Mouse (Mus musculus): ENCODE measurements around the gene Klrc3.
"Not testable (repeated sequence)": the region's sequence is repeated elsewhere in the genome, so short reads cannot be mapped to it uniquely, and the experiment has no call there.

Gene Klrc3

DNA sequence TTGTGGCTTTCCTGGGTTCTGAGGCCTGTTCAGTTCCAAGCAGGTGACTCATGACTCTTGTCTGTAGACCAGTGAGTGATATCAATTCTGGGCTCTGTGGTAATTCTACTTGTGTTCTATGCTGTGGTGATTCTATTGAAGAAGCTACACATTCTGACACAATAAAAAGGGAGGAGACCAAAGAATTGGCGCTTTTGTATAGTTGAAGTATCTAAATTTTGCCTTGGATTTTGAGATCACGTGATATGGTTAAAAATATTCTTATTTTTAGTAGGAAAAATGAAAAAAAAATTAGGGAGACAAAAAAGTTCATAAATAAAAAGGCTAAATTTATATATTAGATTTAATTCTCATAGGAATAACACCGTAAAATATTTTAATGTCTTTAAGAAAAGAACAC, at the start of gene Klrc3:
TSS of gene Klrc3 (minus strand) at position 101 of the 400 bp plus-strand sequence.
- DNase-seq (ENCODE audit: low read depth): not testable (repeated sequence)

DNA sequence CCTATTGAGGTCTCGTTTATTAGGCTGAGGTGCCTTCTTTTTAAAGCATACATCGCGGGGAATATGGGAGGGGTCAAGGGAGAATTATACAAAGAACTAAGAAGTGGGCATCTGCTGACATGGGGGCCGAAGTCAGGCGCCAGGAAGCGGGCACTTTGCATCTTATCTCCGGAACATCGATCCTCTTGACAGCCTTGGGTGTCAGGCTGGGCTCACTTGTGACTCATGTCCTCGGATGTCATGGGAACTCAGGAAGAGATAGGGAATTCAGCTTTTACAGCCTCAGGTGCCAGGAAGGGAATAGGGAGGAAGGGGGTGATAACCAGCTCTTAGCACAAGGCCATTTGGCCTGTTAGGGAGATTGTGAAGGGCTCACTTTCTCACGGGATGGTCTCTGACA, 48.3 kb upstream of the Klrc3 start:
- DNase-seq (ENCODE audit: low read depth): not testable (repeated sequence)

DNA sequence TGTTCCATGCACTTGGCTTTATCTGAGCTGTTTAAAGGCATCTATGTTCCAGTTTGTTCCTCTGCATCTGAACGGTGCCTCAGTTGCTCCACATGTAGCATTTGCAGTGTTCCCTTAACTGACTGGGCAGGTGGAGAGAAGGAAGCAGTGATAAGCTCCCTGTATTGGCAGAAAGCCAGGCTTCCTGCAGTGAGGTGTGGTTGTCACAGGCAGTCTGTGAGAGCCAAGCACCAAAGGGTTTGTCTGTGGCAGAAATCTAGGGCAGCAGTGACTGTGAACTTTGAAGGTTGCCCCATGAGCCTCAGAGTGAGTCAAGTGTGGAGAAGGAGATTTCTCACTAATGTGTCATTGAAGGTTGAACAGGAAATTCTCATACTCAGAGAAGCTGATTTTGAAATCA, 37.2 kb upstream of the Klrc3 start:
- no peak for DNase-seq (ENCODE audit: low read depth)

DNA sequence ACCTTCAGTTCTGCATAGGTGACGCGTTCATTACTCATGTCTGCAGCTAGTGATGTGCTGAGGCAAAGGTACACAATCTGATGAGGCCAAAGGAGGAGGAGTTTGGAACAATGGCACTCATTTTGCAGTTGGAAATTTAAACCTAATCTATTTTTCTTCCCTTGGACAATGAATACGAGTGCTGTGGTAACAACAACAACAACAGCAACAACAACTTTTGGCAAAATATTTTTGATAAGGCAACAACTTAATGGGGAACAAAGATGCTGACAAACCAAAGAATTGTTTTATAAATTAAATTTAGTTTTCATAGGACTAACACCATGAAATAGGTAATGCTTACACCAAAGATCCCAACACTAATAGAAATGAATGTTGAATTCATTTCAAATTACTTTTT, 35.7 kb upstream of the Klrc3 start, which contains the start of gene Klrc1:
TSS of gene Klrc1 (minus strand) at position 101 of the 400 bp plus-strand sequence.
- no peak for DNase-seq (ENCODE audit: low read depth)

DNA sequence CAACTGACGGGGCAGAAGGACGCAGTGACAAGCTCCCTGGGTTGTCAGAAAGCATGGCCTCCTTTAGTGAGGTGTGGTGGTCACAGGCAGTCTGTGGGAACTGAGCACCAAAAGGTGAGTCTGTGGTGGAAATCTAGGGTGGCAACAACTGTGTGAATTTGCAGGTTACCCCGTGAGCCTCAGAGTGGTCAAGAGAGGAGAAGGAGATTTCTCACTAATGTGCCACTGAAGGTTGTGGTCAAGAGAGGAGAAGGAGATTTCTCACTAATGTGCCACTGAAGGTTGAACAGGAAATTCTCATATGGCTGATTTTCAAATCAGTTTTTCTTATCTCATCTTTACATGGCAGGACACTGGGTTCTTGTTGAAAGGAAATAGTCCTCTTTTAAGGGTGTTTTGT, 18.2 kb upstream of the Klrc3 start:
- DNase-seq (ENCODE audit: low read depth): not testable (repeated sequence)

DNA sequence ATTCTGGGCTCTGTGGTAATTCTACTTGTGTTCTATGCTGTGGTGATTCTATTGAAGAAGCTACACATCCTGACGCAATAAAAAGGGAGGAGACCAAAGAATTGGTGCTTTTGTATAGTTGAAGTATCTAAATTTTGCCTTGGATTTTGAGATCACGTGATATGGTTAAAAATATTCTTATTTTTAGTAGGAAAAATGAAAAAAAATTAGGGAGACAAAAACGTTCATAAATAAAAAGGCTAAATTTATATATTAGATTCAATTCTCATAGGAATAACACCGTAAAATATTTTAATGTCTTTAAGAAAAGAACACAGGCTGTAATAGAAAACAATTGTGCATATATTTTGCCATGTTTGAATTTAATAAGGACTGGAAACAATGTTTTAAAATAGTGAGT, 17.5 kb upstream of the Klrc3 start, which contains the start of gene Klrc2:
TSS of gene Klrc2 (minus strand) at position 101 of the 400 bp plus-strand sequence.
- not testable (repeated sequence) for DNase-seq (ENCODE audit: low read depth)

DNA sequence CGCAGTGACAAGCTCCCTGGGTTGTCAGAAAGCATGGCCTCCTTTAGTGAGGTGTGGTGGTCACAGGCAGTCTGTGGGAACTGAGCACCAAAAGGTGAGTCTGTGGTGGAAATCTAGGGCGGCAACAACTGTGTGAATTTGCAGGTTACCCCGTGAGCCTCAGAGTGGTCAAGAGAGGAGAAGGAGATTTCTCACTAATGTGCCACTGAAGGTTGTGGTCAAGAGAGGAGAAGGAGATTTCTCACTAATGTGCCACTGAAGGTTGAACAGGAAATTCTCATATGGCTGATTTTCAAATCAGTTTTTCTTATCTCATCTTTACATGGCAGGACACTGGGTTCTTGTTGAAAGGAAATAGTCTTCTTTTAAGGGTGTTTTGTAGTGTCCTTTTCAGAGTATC, 917 bp upstream of the Klrc3 start:
- DNase-seq (ENCODE audit: low read depth): not testable (repeated sequence)

DNA sequence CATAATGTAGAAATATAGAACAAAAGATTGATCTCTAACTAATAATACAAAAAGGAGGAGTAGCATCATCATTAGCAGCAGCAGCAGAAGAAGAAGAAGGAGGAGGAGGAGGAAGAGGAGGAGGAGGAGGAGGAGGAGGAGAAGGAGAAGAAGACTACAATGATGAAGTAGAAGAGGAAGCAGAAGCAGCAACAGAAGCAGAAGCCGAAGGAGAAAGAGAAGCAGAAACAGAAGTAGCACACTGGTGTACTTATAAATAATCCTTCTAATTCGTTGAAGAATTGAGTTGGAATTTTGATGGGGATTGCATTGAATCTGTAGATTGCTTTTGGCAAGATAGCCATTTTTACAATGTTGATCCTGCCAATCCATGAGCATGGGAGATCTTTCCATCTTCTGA, 12.1 kb downstream of the Klrc3 start:
- DNase-seq (ENCODE audit: low read depth): not testable (repeated sequence)

DNA sequence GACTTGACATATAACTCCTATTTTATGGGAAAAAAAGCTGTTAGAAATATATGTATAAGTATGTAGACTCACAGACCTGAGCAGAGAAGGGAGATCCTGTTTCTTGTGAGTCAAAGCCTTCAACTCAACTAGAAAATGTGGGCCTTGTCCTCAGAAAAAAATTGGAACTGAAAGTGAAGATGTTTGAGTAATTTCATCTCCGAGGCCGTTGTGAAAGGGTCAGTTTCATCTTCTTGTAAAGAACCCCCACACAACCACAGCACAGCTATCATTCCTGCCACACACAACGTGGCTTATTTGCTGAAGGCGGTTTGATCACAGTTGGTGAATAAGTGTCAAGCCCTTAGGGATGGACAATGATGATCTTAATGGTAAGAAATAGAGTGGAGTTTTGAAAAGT, 19.4 kb downstream of the Klrc3 start, which contains the start of gene Klrk1:
TSS of gene Klrk1 (minus strand) at position 130 of the 400 bp plus-strand sequence.
- DNase-seq (ENCODE audit: low read depth): no peak

DNA sequence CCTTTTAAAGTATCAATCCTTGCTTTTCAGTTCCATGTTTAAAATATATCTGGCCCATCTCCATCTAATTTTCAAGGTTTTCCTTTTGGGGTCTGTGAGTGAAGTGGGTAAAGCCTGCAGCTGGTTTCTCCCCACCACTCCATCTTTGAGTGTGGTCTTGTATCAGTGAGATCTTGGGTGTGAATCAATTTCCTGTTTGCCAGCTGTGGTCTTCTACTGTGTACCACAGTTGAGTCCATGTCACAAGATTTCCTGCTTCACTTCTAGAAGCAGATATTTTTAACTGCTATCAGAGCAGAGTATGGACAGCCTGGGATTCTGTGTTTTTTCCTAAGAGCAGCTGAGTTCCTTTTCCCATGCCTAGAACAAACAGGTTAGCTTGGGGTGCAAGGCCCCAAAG, 34.8 kb downstream of the Klrc3 start:
- DNase-seq (ENCODE audit: low read depth): no peak

DNA sequence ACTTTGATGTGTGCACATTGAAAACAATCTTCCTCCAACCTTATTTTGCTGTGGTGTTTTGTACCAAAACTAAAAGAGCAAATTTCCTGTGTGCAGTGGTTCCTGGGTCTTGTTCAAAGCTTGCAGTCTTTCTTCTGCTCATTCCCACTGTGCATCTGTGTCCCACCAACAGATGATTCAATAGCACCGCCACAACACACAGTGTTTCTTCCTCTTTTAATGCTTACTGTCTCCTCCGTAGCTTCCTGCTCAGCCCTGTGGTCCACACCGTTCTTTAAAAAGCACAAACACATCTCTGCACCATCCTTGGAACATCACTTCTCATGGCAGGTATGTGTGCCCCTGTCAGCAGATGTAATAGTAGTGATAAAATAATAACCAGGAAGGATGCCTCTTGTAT, 51.6 kb downstream of the Klrc3 start, which contains the start of gene Klrd1:
TSS of gene Klrd1 (plus strand) at position 275 of the 400 bp plus-strand sequence.
- no peak for DNase-seq (ENCODE audit: low read depth)

All from fibroblast of lung, adult 2 months (primary cell).